Mouse (Mus musculus): ENCODE results near the gene Theg.

- TF ChIP-seq CTCF (IDR thresholded peaks at IDR 0.05; ENCODE audit: extremely low read depth, insufficient read depth, low read length) (no peak), POLR2A (IDR thresholded peaks at IDR 0.05; ENCODE audit: extremely low read depth, insufficient read depth, low read length) (no peak)
Measured at GRCm38 (mm10) chr10:79607892-79608291, 20.8 kb upstream of the Theg start.
